Mouse (Mus musculus) midbrain, embryonic 10.5 days (tissue): ENCODE data around the gene Cyth3. TPM values are rescaled to one million over a fixed set of nuclear protein-coding genes. Genes with fewer than 3 reads are reported as not detected.
A peak's percentile ranks its signal among the peaks of the same experiment; 100 is the strongest.

Source experiments
- DNase-seq: peaks from one replicate; pipeline ENCODE4 v3.0.0-alpha.2; 2017; ENCODE audit warnings: low spot score
- H3K27ac ChIP-seq: fragments of 300-500 bp; sonication (generic); replicated peaks from 2 replicates; pipeline ENCODE4 v1.5.1; 2016; ENCODE audit warnings: mild to moderate bottlenecking
- H3K27me3 ChIP-seq: fragments of 300-500 bp; sonication (generic); 2 replicates; pipeline ENCODE4 v1.6.1; 2016; ENCODE audit warnings: low read depth, mild to moderate bottlenecking; ENCODE audit not compliant: poor library complexity, severe bottlenecking
- H3K36me3 ChIP-seq: fragments of 300-500 bp; sonication (generic); 2 replicates; pipeline ENCODE4 v1.6.1; 2016; ENCODE audit warnings: mild to moderate bottlenecking, moderate library complexity
- H3K4me1 ChIP-seq: fragments of 300-500 bp; sonication (generic); 2 replicates; pipeline ENCODE4 v1.6.1; 2016
- H3K4me3 ChIP-seq: fragments of 300-500 bp; sonication (generic); 2 replicates; pipeline ENCODE4 v1.5.1; 2016; ENCODE audit warnings: mild to moderate bottlenecking, moderate library complexity
- H3K9me3 ChIP-seq: fragments of 300-500 bp; sonication (generic); replicated peaks from 2 replicates; pipeline ENCODE4 v1.6.1; 2016; ENCODE audit warnings: mild to moderate bottlenecking
- WGBS: fragments of 180-500 bp; shearing (Covaris S2); methylation state at CpG from one replicate; pipeline ENCODE4 v1.1.7; 2016; 5-methylcytosine and 5-hydroxymethylcytosine counted together
- polyA plus RNA-seq: library from polyadenylated mRNA; unstranded; fragments of >200 nt; fragmentation: Nextera tagmentation; extraction: Ambion mirVana; gene quantifications from 2 replicates; pipeline ENCODE4 v1.2.1, GENCODE M21; 2016

Gene Cyth3
- polyA plus RNA-seq, 1 experiment from 2014 or later = 28.1 TPM

GRCm38 (mm10) chr5:143759554-143759953, 137.3 kb downstream of the Cyth3 start:
- no peak overlapping the region for H3K27ac ChIP-seq
- H3K36me3 ChIP-seq = 0 out of 2 replicates have a peak, but pooled peaks cover 7% of the 10 kb centered on the region
- DNase-seq = no peak
- peaks cover 11% of the 10 kb centered on the region for H3K27me3 ChIP-seq
- WGBS = 87% methylated on average over 8 of the region's 8 CpGs
- H3K9me3 ChIP-seq = no peaks in the 10 kb centered on the region
- peak overlapping the region; percentile 62; the same call in 1 of the 2 replicates for H3K4me3 ChIP-seq
- H3K4me1 ChIP-seq = peaks cover 17% of the 10 kb centered on the region

Other genes starting within 250 kb of the Cyth3 start
- gene Kdelr2, start 218.6 kb upstream of the Cyth3 start, polyA plus RNA-seq = 191 and 203 TPM in 2 replicates
- 15.0 and 15.2 TPM in 2 replicates for gene Daglb, start 157.9 kb upstream of the Cyth3 start, polyA plus RNA-seq
- 378 and 386 TPM in 2 replicates for gene Rac1, start 94.4 kb upstream of the Cyth3 start, polyA plus RNA-seq
- gene Usp42, start 109.8 kb downstream of the Cyth3 start, polyA plus RNA-seq = 26.9 and 32.1 TPM in 2 replicates
- 45.2 and 47.8 TPM in 2 replicates for gene Eif2ak1, start 195.3 kb downstream of the Cyth3 start, polyA plus RNA-seq